Mouse (Mus musculus) A20 (cell line): Measurements from ENCODE around the gene Vwa8.

Experiments used
- DNase-seq: peaks from one replicate; pipeline ENCODE4 v3.0.0-alpha.2; 2011; ENCODE audit warnings: low read depth, low spot score

The Vwa8 gene

DNA sequence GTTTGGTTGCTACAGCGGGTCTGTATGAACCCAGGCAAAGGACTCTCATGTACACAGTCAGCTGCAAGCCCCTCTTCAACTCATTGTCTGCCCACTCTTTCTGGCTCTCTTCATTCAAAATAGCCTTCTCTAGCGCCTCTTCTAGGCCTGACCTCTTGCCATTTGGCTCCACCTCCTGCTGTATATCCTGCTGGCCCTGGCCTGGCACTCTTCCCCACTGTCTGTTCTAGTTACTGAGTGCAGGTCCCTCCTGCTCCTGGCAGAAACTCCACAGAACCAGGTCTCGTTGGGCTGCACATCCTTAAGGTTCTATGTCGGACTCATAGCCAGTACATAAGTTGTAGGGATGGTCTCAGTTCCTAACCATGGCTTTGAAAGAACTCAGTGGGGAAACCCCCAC, 293.5 kb downstream of the Vwa8 start:
- DNase-seq = no peak

GRCm38 (mm10) chr14:79143696-79144095, 294.8 kb downstream of the Vwa8 start:
- DNase-seq = no peak

DNA sequence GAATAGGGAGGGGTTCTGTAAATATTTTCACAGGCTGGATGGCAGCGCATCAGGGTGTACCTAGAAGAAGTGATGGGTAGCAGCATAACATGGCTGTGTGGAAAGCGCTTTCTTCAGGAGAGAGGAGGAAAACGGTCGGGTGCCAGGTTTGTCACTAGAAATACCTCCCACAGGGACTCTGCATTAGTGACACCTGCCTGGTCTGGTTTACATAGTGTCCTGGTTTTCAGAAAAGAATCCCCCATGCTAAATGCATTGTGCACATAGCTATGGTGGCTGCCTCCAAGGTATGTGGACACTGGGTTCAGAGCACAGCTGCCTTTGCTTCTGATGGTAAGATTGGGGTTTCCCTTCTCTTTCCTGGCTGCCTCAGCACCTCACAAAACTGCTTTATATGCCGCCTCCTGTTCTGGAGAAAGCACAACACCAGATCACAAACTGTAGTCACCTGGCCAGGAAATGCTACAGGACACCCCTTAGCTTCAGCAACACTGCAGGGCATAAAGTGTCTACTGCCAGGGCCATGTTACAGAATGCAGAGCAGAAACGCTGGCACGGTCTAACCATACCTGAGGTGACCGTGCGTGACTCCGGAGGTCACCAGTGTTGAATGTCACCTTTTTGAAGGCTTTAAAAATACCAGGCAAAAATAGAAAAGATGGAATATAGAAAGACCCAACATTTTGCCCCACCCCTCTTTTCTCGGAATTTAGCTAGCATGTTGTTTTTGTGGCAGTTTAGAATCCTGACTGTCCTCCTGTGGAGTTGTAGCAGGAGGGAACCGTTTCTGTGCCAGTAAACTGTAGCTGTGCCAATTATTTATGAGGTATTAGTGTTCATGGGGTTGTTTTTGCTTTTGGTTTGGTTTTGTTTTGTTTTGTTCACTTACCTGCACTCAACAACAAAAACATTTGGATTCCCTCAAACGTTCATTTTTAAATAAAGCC, 295.7 kb downstream of the Vwa8 start:
- no peak for DNase-seq

- DNase-seq = no peak
Observed at GRCm38 (mm10) chr14:79151711-79152110, 302.9 kb downstream of the Vwa8 start.

- no peak for DNase-seq
Observed at GRCm38 (mm10) chr14:79153896-79154295, 305.0 kb downstream of the Vwa8 start.

DNA sequence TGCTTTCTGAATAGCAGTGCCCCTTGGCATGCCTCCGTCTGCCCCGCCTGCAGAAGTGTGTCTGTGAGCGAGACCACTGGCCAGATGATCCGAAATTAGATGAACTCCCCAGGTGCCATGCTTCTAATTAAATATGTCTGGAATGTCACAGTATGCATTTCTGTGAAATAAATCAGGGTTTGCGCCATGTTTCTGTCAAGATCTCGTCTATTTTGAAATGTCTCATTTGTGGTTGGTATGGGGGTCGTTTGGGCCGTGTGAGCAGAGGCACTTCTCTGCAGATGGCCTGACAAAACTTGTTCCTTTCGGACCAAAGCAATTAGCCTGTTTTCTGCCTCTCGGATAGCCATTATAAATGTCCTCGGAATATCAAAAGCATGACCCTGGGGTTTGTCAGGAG, 306.1 kb downstream of the Vwa8 start:
- DNase-seq = no peak

DNA sequence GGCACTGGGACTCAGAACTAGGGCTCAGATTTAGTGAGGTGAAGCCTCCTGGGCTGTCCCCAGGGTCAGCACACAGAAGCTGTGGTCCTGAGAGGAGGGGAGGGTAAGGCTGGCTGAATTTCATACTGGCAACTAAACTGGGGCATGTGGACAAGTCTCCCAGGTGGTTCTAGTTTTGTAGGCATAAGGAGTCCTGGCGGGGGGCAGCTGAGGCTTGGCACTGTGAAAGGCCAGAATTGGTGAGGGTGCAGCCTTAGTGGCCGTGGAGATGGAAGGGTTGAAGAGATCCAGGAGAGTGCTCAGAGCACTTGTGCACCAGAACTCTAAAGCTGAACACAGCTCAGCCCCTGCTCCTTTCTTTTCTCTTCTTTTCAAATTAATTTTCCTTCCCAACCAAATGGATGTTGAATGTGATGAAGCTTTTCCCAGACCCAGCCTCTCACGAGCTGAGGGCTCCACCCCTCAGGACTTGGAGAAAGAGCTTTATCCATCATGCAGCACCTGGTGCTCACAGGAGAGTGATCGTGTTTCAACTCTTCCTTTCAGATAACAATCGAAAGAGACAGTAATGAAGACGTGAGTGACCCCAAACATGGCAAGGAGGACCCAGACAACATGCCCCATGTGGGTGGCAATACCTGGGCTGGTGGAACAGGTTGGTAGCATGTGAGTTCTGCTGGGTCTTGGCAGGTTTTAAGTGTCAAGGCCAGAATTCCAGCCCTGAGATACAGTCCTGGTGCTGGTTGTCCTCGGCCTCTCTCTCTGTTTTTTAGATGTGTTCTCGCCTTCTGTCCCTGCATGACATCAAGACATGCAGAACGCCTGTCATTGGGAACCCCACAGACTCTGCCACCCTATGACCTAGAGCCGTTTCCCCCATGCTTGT, 307.9 kb downstream of the Vwa8 start:
- no peak for DNase-seq

- DNase-seq = no peak
Observed at GRCm38 (mm10) chr14:79157451-79158218, 308.8 kb downstream of the Vwa8 start.

DNA sequence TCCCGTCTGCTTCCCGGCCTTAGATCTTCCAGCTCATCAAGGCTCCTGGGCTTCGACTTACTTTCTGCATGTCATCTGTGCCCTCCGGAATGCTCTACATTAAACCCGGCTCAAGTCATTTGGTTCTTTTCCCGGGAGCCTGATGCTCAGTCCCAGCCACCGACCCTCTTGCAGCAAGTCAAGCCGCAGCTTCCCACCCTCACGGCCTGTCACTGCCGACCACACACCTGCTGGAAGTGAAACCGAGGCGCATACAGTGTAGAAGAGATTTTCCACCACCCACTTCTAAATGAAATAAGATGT, 309.3 kb downstream of the Vwa8 start:
- DNase-seq = no peak

- no peak for DNase-seq
Observed at GRCm38 (mm10) chr14:79158673-79159200, 309.9 kb downstream of the Vwa8 start.

DNA sequence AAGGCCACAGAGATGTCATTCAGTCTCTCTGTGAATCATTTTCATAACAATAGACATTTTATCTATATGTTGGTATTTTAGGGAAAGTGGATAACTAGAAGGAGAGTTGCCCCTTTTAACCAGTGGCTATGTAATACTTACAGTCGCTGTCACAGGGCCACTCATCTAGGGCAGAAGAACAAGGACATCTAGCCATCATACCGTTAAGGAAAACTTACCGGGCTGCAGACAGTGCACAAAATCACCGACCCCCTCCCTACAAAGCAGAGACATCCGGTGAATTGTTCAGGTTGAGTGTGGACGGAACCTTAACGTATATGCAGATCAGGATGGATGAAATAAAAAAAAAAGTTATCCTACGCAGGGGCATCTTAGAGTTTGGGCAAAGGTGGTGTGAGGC, 310.6 kb downstream of the Vwa8 start:
- no peak for DNase-seq

GRCm38 (mm10) chr14:79160486-79160885, 311.6 kb downstream of the Vwa8 start:
- no peak for DNase-seq

DNA sequence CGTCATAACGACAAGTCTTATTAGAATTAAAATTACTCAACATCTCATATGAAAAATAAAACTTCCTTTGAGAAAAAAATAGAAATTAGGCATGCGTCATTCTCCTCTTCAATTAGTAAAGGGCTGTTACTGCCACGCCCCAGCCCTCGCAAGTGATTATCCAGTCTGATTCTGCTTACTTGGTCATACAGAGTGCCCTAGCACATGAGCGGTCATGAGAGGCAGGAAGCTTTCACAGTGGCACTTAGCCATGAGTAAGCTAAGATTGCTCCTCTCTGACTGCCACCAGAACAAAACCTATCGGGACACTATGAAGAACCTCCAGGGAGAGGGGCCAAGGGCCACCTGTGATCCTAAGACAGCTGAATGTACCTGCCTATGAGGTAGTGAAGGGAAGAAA, 312.1 kb downstream of the Vwa8 start:
- no peak for DNase-seq

- DNase-seq = no peak
Observed at GRCm38 (mm10) chr14:79161741-79162140, 312.9 kb downstream of the Vwa8 start.

DNA sequence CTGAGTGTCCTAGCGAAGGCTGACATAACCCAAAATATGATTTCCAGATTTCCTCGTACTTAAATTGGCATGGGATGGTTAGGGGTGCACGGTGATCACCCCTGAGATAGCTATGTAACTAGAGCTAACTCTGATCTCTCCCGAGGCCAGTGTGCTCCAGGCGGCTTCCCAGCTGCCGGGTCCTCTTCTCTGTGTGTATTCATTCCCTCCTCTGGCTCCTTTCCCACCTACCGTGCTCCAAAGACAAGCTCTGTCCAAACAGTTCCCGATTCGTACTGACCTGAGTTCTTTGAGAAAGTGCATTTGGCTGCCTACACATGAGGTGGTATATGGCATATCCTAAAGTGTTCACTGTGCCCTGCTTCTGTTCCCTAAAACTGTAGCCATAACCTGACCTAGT, 313.8 kb downstream of the Vwa8 start:
- DNase-seq = no peak

- no peak for DNase-seq
Observed at GRCm38 (mm10) chr14:79164334-79164733, 315.5 kb downstream of the Vwa8 start.

- DNase-seq = peak; percentile 44
Observed at GRCm38 (mm10) chr14:79164925-79165324, 316.1 kb downstream of the Vwa8 start.

GRCm38 (mm10) chr14:79174526-79174925, 325.7 kb downstream of the Vwa8 start:
- no peak for DNase-seq

DNA sequence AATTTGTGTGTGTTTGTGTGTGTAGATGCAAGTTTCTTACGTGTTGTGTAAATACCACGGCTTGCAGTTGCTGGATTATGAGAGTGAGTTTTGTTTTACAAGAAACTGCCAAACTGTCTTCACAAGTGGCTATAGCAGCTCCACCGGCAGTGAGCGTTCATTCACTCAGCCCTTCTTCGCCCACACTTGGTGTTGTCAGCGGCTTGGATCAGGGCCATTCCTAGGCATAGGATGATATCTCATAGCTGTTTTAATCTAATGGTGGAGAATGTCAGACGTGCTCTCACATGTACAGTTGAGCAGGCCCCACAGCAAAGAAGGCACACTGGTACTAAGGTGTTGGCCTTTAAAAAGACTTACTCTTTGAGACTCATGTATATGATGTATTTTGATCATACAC, 328.9 kb downstream of the Vwa8 start:
- DNase-seq = no peak

GRCm38 (mm10) chr14:79178247-79178646, 329.4 kb downstream of the Vwa8 start:
- no peak for DNase-seq

GRCm38 (mm10) chr14:79180078-79180730, 331.4 kb downstream of the Vwa8 start:
- no peak for DNase-seq
